Mouse (Mus musculus) hindbrain, embryonic 16.5 days (tissue): ENCODE data around the gene Serinc2. TPM values are rescaled to one million over a fixed set of nuclear protein-coding genes. Genes with fewer than 3 reads are reported as not detected.

ENCODE experiments used
- ATAC-seq: fragments of 200-750 bp; cut with Nextera tagmentation; 2 replicates; pipeline ENCODE4 v1.8.0; 2017; ENCODE audit warnings: moderate TSS enrichment, moderate library complexity
- H3K27ac ChIP-seq: fragments of 300-500 bp; sonication (generic); 2 replicates; pipeline ENCODE4 v1.5.1; 2014; ENCODE audit warnings: low read depth, mild to moderate bottlenecking, control low read depth, low read length, moderate library complexity
- H3K27me3 ChIP-seq: fragments of 300-500 bp; sonication (generic); replicated peaks from 2 replicates; pipeline ENCODE4 v1.6.1; 2014; ENCODE audit warnings: low read length; ENCODE audit not compliant: control insufficient read depth, insufficient read depth
- H3K36me3 ChIP-seq: fragments of 300-500 bp; sonication (generic); 2 replicates; pipeline ENCODE4 v1.6.1; 2014; ENCODE audit warnings: mild to moderate bottlenecking, low read length, moderate library complexity, mixed read lengths; ENCODE audit not compliant: control insufficient read depth, insufficient read depth
- H3K4me1 ChIP-seq: fragments of 300-500 bp; sonication (generic); 2 replicates; pipeline ENCODE4 v1.6.1; 2014; ENCODE audit warnings: low read depth, low read length; ENCODE audit not compliant: control insufficient read depth, insufficient read depth
- H3K4me2 ChIP-seq: fragments of 300-500 bp; sonication (generic); 2 replicates; pipeline ENCODE4 v1.6.1; 2014; ENCODE audit warnings: mild to moderate bottlenecking, low read length, control low read depth, moderate library complexity
- H3K4me3 ChIP-seq: fragments of 300-500 bp; sonication (generic); 2 replicates; pipeline ENCODE4 v1.5.1; 2014; ENCODE audit warnings: mild to moderate bottlenecking, low read length, control low read depth, moderate library complexity
- H3K9ac ChIP-seq: fragments of 300-500 bp; sonication (generic); 2 replicates; pipeline ENCODE4 v1.6.1; 2014; ENCODE audit warnings: low read depth, mild to moderate bottlenecking, control low read depth, low read length, moderate library complexity
- H3K9me3 ChIP-seq: fragments of 300-500 bp; sonication (generic); 2 replicates; pipeline ENCODE4 v1.6.1; 2014; ENCODE audit warnings: mild to moderate bottlenecking, low read length, moderate library complexity; ENCODE audit not compliant: control insufficient read depth
- WGBS: fragments of 180-500 bp; shearing (Covaris S2); extraction: QIAGEN DNeasy Blood & Tissue Kit; methylation state at CpG from one replicate; pipeline ENCODE4 v1.1.7; 2014; 5-methylcytosine and 5-hydroxymethylcytosine counted together
- polyA plus RNA-seq: library from polyadenylated mRNA; unstranded; fragments of >200 nt; fragmentation: Nextera tagmentation; extraction: Ambion mirVana; gene quantifications from 2 replicates; pipeline ENCODE4 v1.2.1, GENCODE M21; 2015

Serinc2 gene
- polyA plus RNA-seq, 1 experiment from 2014 or later = 31.9 TPM

DNA sequence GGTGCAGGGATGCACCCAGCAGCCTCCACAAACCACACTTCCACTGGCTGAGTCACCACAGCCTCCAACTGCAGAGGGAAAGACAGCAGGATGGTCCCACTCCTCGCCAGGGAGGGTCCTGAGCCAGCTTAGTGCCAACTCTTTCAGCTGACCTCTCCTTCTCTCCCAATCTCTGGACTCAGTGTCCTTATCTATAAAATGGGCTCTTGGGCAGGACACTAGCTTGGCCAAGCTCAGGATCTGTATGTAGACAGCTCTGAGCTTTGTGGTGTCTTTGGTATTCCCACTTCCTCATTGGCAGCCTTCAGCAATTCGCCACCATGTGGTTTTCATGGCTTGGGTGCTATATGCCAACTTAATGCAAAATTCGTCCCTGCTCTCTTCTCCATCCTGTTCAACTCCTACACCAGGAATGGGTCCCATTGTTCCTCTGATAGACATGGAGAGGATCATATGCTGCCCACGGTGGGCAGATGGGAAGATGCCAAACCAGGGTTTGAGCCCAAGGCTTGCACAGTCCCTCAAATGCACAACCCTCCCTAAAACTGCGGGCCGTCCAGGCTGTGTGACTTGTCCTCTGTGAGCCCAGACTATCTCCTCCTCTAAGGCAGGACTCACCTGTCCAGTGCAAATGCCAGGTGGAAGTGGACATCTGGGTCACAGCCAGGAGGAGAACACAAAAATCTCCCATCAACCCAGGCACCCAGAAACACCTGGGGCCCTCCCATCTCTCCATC, 8.2 kb downstream of the Serinc2 start:
- Histone ChIP-seq H3K4me3 (no peak overlapping the region), H3K27me3 (no peaks in the 10 kb centered on the region), H3K9ac (no peak overlapping the region), H3K27ac (no peak overlapping the region), H3K4me2 (no peak overlapping the region), H3K36me3 (no peaks in the 10 kb centered on the region), H3K4me1 (peaks cover 4% of the 10 kb centered on the region; the same call in 1 of the 2 replicates), H3K9me3 (no peaks in the 10 kb centered on the region)
- ATAC-seq = no peak
- 90% methylated on average over 6 of the region's 6 CpGs for WGBS

DNA sequence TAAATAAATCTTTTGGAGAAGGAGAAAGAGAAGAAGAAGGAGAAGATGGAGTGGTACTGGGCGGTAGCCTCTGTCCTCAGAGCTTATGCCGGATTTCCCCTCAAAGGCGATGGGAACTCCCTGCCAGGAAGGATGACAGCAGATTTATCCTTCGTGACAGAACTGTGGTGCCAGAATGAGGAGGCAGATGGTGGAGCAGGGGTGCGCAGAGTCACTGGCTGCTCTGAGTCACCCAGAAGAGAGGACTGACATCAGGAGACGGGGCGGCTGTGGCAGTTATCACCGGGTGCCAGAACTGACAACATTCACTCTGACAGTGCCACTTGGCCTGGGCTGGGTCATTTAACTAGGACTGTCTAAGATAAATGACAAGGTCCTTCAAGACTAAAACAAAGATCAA, 8.9 kb downstream of the Serinc2 start:
- Histone ChIP-seq H3K4me1 (peaks cover 4% of the 10 kb centered on the region; the same call in 1 of the 2 replicates), H3K4me2 (no peak overlapping the region), H3K9ac (no peak overlapping the region), H3K27me3 (no peaks in the 10 kb centered on the region), H3K36me3 (no peaks in the 10 kb centered on the region), H3K9me3 (no peaks in the 10 kb centered on the region), H3K4me3 (no peak overlapping the region), H3K27ac (no peak overlapping the region)
- no peak for ATAC-seq
- 76% methylated on average over 8 of the region's 8 CpGs for WGBS

DNA sequence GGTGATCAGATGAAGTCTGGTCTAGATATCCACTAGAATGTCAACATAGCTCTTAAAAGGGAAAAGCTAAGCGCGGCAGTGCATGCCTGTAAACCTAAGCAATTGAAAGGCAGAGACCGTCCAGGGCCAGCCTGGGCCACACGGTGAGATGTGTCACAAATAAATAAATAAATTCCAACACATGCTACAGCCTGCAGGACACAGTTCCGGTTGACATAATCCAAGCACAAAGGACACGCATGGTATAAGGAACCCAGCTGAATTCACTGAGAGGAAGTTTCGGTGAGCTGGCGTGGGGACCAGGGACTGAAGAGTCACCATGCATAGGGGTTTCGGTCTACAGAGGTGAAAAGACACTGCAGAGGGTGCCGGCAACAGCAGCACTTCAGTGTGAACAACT, 10.3 kb downstream of the Serinc2 start:
- no peak overlapping the region for H3K27ac ChIP-seq
- H3K9me3 ChIP-seq = no peaks in the 10 kb centered on the region
- H3K36me3 ChIP-seq = no peaks in the 10 kb centered on the region
- no peak overlapping the region for H3K4me3 ChIP-seq
- H3K9ac ChIP-seq = no peak overlapping the region
- WGBS = 78% methylated on average over 10 of the region's 10 CpGs
- no peaks in the 10 kb centered on the region for H3K27me3 ChIP-seq
- no peak for ATAC-seq
- peaks cover 3% of the 10 kb centered on the region for H3K4me1 ChIP-seq
- no peak overlapping the region for H3K4me2 ChIP-seq

DNA sequence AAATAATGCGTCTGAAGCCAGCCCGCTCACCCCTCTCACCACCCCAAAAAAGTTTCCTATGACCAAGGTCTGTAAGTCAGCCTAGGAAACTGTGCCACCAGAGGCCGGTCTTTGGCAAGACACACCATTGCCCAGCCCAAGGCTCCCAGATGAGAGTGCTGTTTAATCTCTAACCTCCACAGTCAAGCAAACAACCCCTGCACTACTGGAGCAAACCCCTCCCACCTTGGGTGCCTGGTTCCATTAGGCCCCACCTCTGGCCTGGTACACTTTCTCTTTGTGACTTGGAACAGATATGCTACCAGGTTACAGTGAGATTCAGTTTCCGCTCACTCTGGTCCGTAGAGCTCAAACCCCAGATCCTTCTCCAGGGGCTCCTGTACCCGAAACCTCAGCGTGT, 11.9 kb downstream of the Serinc2 start:
- Histone ChIP-seq H3K4me3 (no peak overlapping the region), H3K36me3 (no peaks in the 10 kb centered on the region), H3K4me2 (no peak overlapping the region), H3K27ac (no peak overlapping the region), H3K27me3 (no peaks in the 10 kb centered on the region), H3K9me3 (no peaks in the 10 kb centered on the region), H3K9ac (no peak overlapping the region), H3K4me1 (no peaks in the 10 kb centered on the region; the same call in 1 of the 2 replicates)
- no peak for ATAC-seq
- WGBS = 83% methylated on average over 7 of the region's 7 CpGs

DNA sequence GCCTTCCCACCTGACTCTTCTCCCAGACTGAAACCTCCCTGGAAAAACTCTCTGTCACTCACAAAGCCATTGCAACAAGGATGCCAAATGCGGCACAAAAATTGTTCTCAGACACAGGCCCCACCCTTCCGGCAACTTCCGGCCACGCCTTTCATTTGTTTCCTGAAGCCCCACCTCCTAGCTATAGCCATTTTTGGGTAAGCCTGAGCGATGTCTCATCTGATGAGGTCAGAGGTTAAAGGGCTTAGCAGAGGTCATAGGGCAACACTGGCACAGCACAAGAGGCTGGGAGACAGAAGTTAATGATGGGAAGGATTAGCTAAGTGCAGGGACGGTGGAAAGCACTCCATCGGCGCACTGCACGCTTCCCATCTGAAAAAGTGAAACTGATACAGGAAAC, 12.4 kb downstream of the Serinc2 start:
- ATAC-seq = no peak

DNA sequence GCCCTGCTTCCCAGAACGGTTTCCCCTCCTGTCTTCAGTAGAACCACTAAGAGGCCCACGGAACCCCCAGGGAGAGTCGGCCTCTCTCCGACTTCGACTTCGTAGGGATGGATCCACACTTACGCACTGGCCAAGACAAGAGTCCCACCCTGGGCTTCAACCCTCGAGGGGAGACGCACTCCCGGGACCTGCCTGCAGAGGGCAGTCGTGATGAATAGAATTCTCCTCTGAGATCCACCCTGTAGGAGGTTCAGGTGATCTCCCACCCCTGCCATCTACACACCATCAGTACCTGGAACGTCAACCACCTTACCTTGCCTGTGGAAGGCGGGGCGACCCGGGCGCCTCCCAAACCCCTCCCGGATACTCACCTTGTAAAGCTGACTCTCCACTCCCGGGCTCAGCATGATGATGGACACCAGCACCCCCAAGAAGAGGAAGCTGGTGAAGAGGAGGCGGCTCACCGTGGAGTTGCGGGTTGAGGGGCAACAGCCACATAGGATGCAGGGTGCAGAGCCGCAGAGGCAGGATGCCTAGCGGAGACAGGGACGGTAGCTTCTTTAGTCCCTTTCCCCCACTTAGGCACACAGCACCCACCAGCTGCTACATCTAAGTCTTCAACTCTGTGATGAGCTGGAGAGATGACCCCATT, 14.2 kb downstream of the Serinc2 start:
- Histone ChIP-seq H3K27me3 (no peaks in the 10 kb centered on the region), H3K4me3 (no peak overlapping the region), H3K9ac (no peak overlapping the region), H3K9me3 (no peaks in the 10 kb centered on the region), H3K4me2 (no peak overlapping the region), H3K4me1 (no peaks in the 10 kb centered on the region; the same call in 1 of the 2 replicates), H3K36me3 (no peaks in the 10 kb centered on the region), H3K27ac (no peak overlapping the region)
- ATAC-seq = no peak
- WGBS = 24% methylated on average over 24 of the region's 24 CpGs

More for the DNA sequence above, 12.4 kb downstream of the Serinc2 start:
- no peaks in the 10 kb centered on the region for H3K36me3 ChIP-seq
- no peak overlapping the region for H3K27ac ChIP-seq
- no peaks in the 10 kb centered on the region for H3K9me3 ChIP-seq
- H3K9ac ChIP-seq = no peak overlapping the region
- no peak overlapping the region for H3K4me3 ChIP-seq
- 75% methylated on average over 9 of the region's 9 CpGs for WGBS
- H3K4me2 ChIP-seq = no peak overlapping the region
- H3K4me1 ChIP-seq = no peaks in the 10 kb centered on the region; the same call in 1 of the 2 replicates
- no peaks in the 10 kb centered on the region for H3K27me3 ChIP-seq

DNA sequence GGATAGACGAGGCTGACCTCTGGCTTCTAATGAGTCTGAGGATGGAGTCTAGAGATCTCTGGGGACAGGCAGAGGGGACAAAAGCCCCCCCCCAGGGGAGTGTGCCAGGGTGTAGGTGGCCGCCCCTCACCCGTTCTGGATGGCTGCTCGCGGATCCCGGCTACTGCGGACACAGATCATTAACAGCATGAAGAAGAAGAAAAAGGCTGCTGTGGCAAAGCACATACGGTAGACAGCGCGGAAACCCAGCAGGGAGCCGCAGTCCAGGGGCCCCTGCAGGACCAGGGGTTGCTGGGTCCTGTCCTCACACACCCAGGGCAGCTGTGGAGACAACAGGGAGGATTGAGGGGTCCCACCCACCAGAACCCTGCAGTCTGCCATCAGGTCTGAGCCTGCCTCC, 14.9 kb downstream of the Serinc2 start:
- H3K9ac ChIP-seq = no peak overlapping the region
- no peak overlapping the region; the same call in 1 of the 2 replicates for H3K27ac ChIP-seq
- ATAC-seq = no peak
- H3K27me3 ChIP-seq = no peaks in the 10 kb centered on the region
- no peak overlapping the region for H3K4me3 ChIP-seq
- H3K9me3 ChIP-seq = no peaks in the 10 kb centered on the region
- H3K4me2 ChIP-seq = no peak overlapping the region
- no peaks in the 10 kb centered on the region for H3K36me3 ChIP-seq
- 12% methylated on average over 11 of the region's 11 CpGs for WGBS
- no peaks in the 10 kb centered on the region; the same call in 1 of the 2 replicates for H3K4me1 ChIP-seq

DNA sequence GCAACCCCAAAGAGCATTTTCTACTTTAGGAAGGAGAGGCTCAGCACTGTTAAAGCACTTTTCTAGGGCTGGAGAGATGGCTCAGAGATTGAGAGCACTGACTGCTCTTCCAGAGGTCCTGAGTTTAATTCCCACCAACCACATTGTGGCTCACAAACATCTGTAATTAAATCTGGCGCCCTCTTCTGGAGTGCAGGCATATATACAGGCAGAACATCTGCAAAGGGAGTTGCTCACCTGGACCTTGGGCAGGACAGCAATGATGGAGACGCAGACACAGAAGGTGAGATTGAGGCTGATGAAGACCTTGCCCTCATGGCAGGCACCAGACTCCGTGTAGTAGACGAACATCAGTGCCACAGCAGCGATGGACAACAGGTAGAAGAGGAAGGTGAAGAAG, 18.6 kb downstream of the Serinc2 start:
- 37% methylated on average over 5 of the region's 5 CpGs for WGBS
- Histone ChIP-seq H3K36me3 (0 out of 2 replicates have a peak, but pooled peaks cover 9% of the 10 kb centered on the region), H3K27ac (no peak overlapping the region)

DNA sequence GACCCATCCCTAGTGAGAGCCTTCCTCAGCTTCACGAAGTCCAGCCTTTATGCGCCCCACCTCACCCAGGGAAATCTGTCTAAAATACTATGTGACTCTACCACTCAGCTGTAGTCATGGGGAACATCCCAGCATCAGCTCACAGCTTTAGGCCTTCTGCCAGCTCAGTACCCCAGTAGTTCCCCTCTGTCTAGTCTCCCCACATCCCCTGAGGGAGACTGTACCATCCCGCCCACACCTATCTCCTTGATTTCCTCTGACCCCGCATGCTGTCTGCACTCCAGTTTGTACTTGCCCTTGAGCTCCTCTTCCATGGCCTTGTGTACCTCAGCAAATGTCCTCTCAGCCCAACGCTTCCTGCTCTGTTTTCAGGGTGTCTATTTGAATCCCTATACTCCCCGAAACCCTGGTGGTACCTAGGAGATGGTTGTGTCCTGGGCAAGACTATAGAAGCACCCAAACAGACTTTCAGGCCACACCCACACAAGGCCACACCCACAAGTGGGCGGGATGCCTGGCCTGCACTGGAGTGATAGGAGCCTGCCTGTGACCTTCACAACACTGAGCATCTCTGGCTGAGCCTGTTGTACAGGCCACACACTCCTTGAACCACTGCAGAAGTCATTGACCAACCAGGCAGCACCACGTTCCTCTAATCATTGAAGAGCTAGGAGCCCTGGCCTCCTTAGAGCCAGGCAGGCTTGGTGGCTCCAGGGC, 26.4 kb downstream of the Serinc2 start:
- no peak for ATAC-seq
- Histone ChIP-seq H3K27ac (no peak overlapping the region), H3K4me1 (no peaks in the 10 kb centered on the region), H3K36me3 (peaks cover 11% of the 10 kb centered on the region; the same call in 1 of the 2 replicates), H3K9me3 (no peaks in the 10 kb centered on the region), H3K4me2 (no peak overlapping the region), H3K9ac (no peak overlapping the region), H3K27me3 (no peaks in the 10 kb centered on the region), H3K4me3 (no peak overlapping the region)
- WGBS = 71% methylated on average over 8 of the region's 8 CpGs

More for the DNA sequence above, 18.6 kb downstream of the Serinc2 start:
- no peak for ATAC-seq
- H3K9me3 ChIP-seq = no peaks in the 10 kb centered on the region
- no peaks in the 10 kb centered on the region for H3K27me3 ChIP-seq
- H3K4me1 ChIP-seq = no peaks in the 10 kb centered on the region; the same call in 1 of the 2 replicates
- H3K4me2 ChIP-seq = no peak overlapping the region
- H3K9ac ChIP-seq = no peak overlapping the region
- no peak overlapping the region for H3K4me3 ChIP-seq
